Mouse (Mus musculus): ENCODE data around the gene Ccnd1. TPM values are rescaled to one million over a fixed set of nuclear protein-coding genes. Genes with fewer than 3 reads are reported as not detected.
"Not testable (repeated sequence)": the region's sequence is repeated elsewhere in the genome, so short reads cannot be mapped to it uniquely, and the experiment has no call there.

The Ccnd1 gene
- polyA plus RNA-seq, 1 experiment from 2014 or later = 63.7 TPM

GRCm38 (mm10) chr7:144906708-144907397 is 32.9 kb downstream of the Ccnd1 start:
- Histone ChIP-seq H3K36me3 (ENCODE audit: control insufficient read depth, insufficient read depth, low read length) (no peaks in the 10 kb centered on the region), H3K9ac (ENCODE audit: low read length) (no peak overlapping the region), H3K4me1 (ENCODE audit: control insufficient read depth in 2 of 2, insufficient read depth in 2 of 2, low read length in 2 of 2) (peaks cover 3% of the 10 kb centered on the region in 2 experiments; a peak in 2 of 4 replicates), H3K4me2 (ENCODE audit: low read length) (peak overlapping the region; percentile 42), H3K4me3 (ENCODE audit: control insufficient read depth in 1 of 2, insufficient read depth in 1 of 2, low read depth in 1 of 2, low read length in 2 of 2) (peak overlapping the region in 1 of 2 experiments; percentile 23; a peak in 1 of 4 replicates), H3K27me3 (ENCODE audit: control insufficient read depth, insufficient read depth, low read length) (peaks cover 8% of the 10 kb centered on the region; the same call in 1 of the 2 replicates), H3K9me3 (ENCODE audit: control insufficient read depth, low read length) (no peaks in the 10 kb centered on the region), H3K27ac (replicated peaks in 1 of 2; ENCODE audit: control insufficient read depth in 1 of 2, insufficient read depth in 1 of 2, low read depth in 2 of 2, low read length in 2 of 2) (no peak overlapping the region)
- no peak for ATAC-seq (ENCODE audit: insufficient number of reproducible peaks, insufficient read depth, low FRiP score, low read depth)
- WGBS = 12% methylated on average over 28 of the region's 28 CpGs

- not testable (repeated sequence) for H3K4me3 ChIP-seq (ENCODE audit: control insufficient read depth in 1 of 2, insufficient read depth in 1 of 2, low read depth in 1 of 2, low read length in 2 of 2)
Measured at GRCm38 (mm10) chr7:144905514-144905913, 34.2 kb downstream of the Ccnd1 start.

GRCm38 (mm10) chr7:144898506-144898905 is 41.2 kb downstream of the Ccnd1 start:
- peaks cover 6 to 20% of the 10 kb centered on the region in 2 experiments; a peak in 3 of 4 replicates for H3K4me1 ChIP-seq (ENCODE audit: control insufficient read depth in 2 of 2, insufficient read depth in 2 of 2, low read length in 2 of 2)
- H3K4me2 ChIP-seq (ENCODE audit: low read length) = no peak overlapping the region
- no peaks in the 10 kb centered on the region for H3K9me3 ChIP-seq (ENCODE audit: control insufficient read depth, low read length)
- H3K36me3 ChIP-seq (ENCODE audit: control insufficient read depth, insufficient read depth, low read length) = no peaks in the 10 kb centered on the region
- H3K4me3 ChIP-seq (ENCODE audit: control insufficient read depth in 1 of 2, insufficient read depth in 1 of 2, low read depth in 1 of 2, low read length in 2 of 2) = no peak overlapping the region
- H3K9ac ChIP-seq (ENCODE audit: low read length) = no peak overlapping the region
- 52% methylated on average over 6 of the region's 6 CpGs for WGBS
- no peak overlapping the region for H3K27ac ChIP-seq (replicated peaks in 1 of 2; ENCODE audit: control insufficient read depth in 1 of 2, insufficient read depth in 1 of 2, low read depth in 2 of 2, low read length in 2 of 2)
- H3K27me3 ChIP-seq (ENCODE audit: control insufficient read depth, insufficient read depth, low read length) = peaks cover 66% of the 10 kb centered on the region
- ATAC-seq (ENCODE audit: insufficient number of reproducible peaks, insufficient read depth, low FRiP score, low read depth) = no peak

More at GRCm38 (mm10) chr7:144905514-144905913, 34.2 kb downstream of the Ccnd1 start:
- not testable (repeated sequence) for H3K4me2 ChIP-seq (ENCODE audit: low read length); H3K4me1 ChIP-seq (ENCODE audit: control insufficient read depth in 2 of 2, insufficient read depth in 2 of 2, low read length in 2 of 2); H3K9me3 ChIP-seq (ENCODE audit: control insufficient read depth, low read length); H3K36me3 ChIP-seq (ENCODE audit: control insufficient read depth, insufficient read depth, low read length); H3K27me3 ChIP-seq (ENCODE audit: control insufficient read depth, insufficient read depth, low read length); H3K9ac ChIP-seq (ENCODE audit: low read length); ATAC-seq (ENCODE audit: insufficient number of reproducible peaks, insufficient read depth, low FRiP score, low read depth); H3K27ac ChIP-seq (replicated peaks in 1 of 2; ENCODE audit: control insufficient read depth in 1 of 2, insufficient read depth in 1 of 2, low read depth in 2 of 2, low read length in 2 of 2)
- 85% methylated on average over 3 of the region's 3 CpGs for WGBS

- Histone ChIP-seq H3K27me3 (ENCODE audit: control insufficient read depth, insufficient read depth, low read length) (peaks cover 71% of the 10 kb centered on the region), H3K9ac (ENCODE audit: low read length) (peak within 1 kb of the TSS; percentile 55), H3K4me3 (ENCODE audit: control insufficient read depth in 1 of 2, insufficient read depth in 1 of 2, low read depth in 1 of 2, low read length in 2 of 2) (peak within 1 kb of the TSS; percentile 40 to 48), H3K36me3 (ENCODE audit: control insufficient read depth, insufficient read depth, low read length) (no peaks in the 10 kb centered on the region), H3K4me2 (ENCODE audit: low read length) (peak within 1 kb of the TSS; percentile 79), H3K4me1 (ENCODE audit: control insufficient read depth in 2 of 2, insufficient read depth in 2 of 2, low read length in 2 of 2) (peaks cover 6 to 20% of the 10 kb centered on the region in 2 experiments; a peak in 3 of 4 replicates), H3K27ac (replicated peaks in 1 of 2; ENCODE audit: control insufficient read depth in 1 of 2, insufficient read depth in 1 of 2, low read depth in 2 of 2, low read length in 2 of 2) (no peak within 1 kb of the TSS), H3K9me3 (ENCODE audit: control insufficient read depth, low read length) (no peaks in the 10 kb centered on the region)
- 1% methylated on average over 65 of the region's 65 CpGs for WGBS
- no peak for ATAC-seq (ENCODE audit: insufficient number of reproducible peaks, insufficient read depth, low FRiP score, low read depth)
Measured at GRCm38 (mm10) chr7:144896294-144897218, 43.2 kb downstream of the Ccnd1 start, which contains the start of gene Fgf15. Gene Fgf15, plus strand, starts transcription at chr7:144896531.

- Histone ChIP-seq H3K4me3 (ENCODE audit: control insufficient read depth in 1 of 2, insufficient read depth in 1 of 2, low read depth in 1 of 2, low read length in 2 of 2) (peak overlapping the region; percentile 40 to 48), H3K4me2 (ENCODE audit: low read length) (peak overlapping the region; percentile 79), H3K27me3 (ENCODE audit: control insufficient read depth, insufficient read depth, low read length) (peaks cover 71% of the 10 kb centered on the region), H3K9ac (ENCODE audit: low read length) (peak overlapping the region; percentile 55), H3K27ac (replicated peaks in 1 of 2; ENCODE audit: control insufficient read depth in 1 of 2, insufficient read depth in 1 of 2, low read depth in 2 of 2, low read length in 2 of 2) (no peak overlapping the region), H3K9me3 (ENCODE audit: control insufficient read depth, low read length) (no peaks in the 10 kb centered on the region), H3K36me3 (ENCODE audit: control insufficient read depth, insufficient read depth, low read length) (no peaks in the 10 kb centered on the region), H3K4me1 (ENCODE audit: control insufficient read depth in 2 of 2, insufficient read depth in 2 of 2, low read length in 2 of 2) (peaks cover 6 to 20% of the 10 kb centered on the region in 2 experiments; a peak in 3 of 4 replicates)
- WGBS = under 1% methylated on average over 36 of the region's 37 CpGs
- peak; percentile 81 for ATAC-seq (ENCODE audit: insufficient number of reproducible peaks, insufficient read depth, low FRiP score, low read depth)
Measured at GRCm38 (mm10) chr7:144895305-144896111, 44.2 kb downstream of the Ccnd1 start.

GRCm38 (mm10) chr7:144894706-144895105 is 45.0 kb downstream of the Ccnd1 start:
- H3K9me3 ChIP-seq (ENCODE audit: control insufficient read depth, low read length) = no peaks in the 10 kb centered on the region
- H3K4me1 ChIP-seq (ENCODE audit: control insufficient read depth in 2 of 2, insufficient read depth in 2 of 2, low read length in 2 of 2) = peaks cover 6 to 20% of the 10 kb centered on the region in 2 experiments; a peak in 3 of 4 replicates
- no peaks in the 10 kb centered on the region for H3K36me3 ChIP-seq (ENCODE audit: control insufficient read depth, insufficient read depth, low read length)
- no peak overlapping the region for H3K9ac ChIP-seq (ENCODE audit: low read length)
- H3K27ac ChIP-seq (replicated peaks in 1 of 2; ENCODE audit: control insufficient read depth in 1 of 2, insufficient read depth in 1 of 2, low read depth in 2 of 2, low read length in 2 of 2) = no peak overlapping the region
- no peak for ATAC-seq (ENCODE audit: insufficient number of reproducible peaks, insufficient read depth, low FRiP score, low read depth)
- H3K4me3 ChIP-seq (ENCODE audit: control insufficient read depth in 1 of 2, insufficient read depth in 1 of 2, low read depth in 1 of 2, low read length in 2 of 2) = 0 out of 4 replicates have a peak overlapping the region, but pooled peaks of 1 of the 2 experiments have one; percentile 40
- H3K4me2 ChIP-seq (ENCODE audit: low read length) = peak overlapping the region; percentile 79
- 6% methylated on average over 4 of the region's 4 CpGs for WGBS
- H3K27me3 ChIP-seq (ENCODE audit: control insufficient read depth, insufficient read depth, low read length) = peaks cover 73% of the 10 kb centered on the region

- Histone ChIP-seq H3K27me3 (ENCODE audit: control insufficient read depth, insufficient read depth, low read length) (peaks cover 72% of the 10 kb centered on the region), H3K4me1 (ENCODE audit: control insufficient read depth in 2 of 2, insufficient read depth in 2 of 2, low read length in 2 of 2) (peaks cover 6 to 20% of the 10 kb centered on the region in 2 experiments; a peak in 3 of 4 replicates), H3K9me3 (ENCODE audit: control insufficient read depth, low read length) (no peaks in the 10 kb centered on the region), H3K4me2 (ENCODE audit: low read length) (no peak overlapping the region), H3K27ac (replicated peaks in 1 of 2; ENCODE audit: control insufficient read depth in 1 of 2, insufficient read depth in 1 of 2, low read depth in 2 of 2, low read length in 2 of 2) (no peak overlapping the region), H3K36me3 (ENCODE audit: control insufficient read depth, insufficient read depth, low read length) (no peaks in the 10 kb centered on the region), H3K9ac (ENCODE audit: low read length) (no peak overlapping the region), H3K4me3 (ENCODE audit: control insufficient read depth in 1 of 2, insufficient read depth in 1 of 2, low read depth in 1 of 2, low read length in 2 of 2) (no peak overlapping the region)
- no peak for ATAC-seq (ENCODE audit: insufficient number of reproducible peaks, insufficient read depth, low FRiP score, low read depth)
- 4% methylated on average over 5 of the region's 5 CpGs for WGBS
Measured at GRCm38 (mm10) chr7:144894191-144894590, 45.5 kb downstream of the Ccnd1 start.
